Mouse (Mus musculus) cerebellum, postnatal 10 days (tissue): ENCODE data around the gene Sh3glb2.
A peak's percentile ranks its signal among the peaks of the same experiment; 100 is the strongest.

Source experiments
- DNase-seq, 2 experiments: peaks; one replicate each; pipeline ENCODE4 v3.0.0; 2021; ENCODE audit warnings: mixed read lengths in 2 of 2

Gene Sh3glb2

GRCm38 (mm10) chr2:30358533-30359531 lies at the start of gene Sh3glb2:
TSS of gene Sh3glb2 (minus strand) at chr2:30359337.
- peak; percentile 95 to 97 for DNase-seq

- DNase-seq, result peak in 1 of 2 experiments; percentile 52
These were observed 49.4 kb upstream of the Sh3glb2 start for GRCm38 (mm10) chr2:30408452-30409100.

- DNase-seq, result no peak
These were observed 48.6 kb upstream of the Sh3glb2 start for GRCm38 (mm10) chr2:30407778-30408177.

- DNase-seq, result no peak
These were observed 48.1 kb upstream of the Sh3glb2 start for GRCm38 (mm10) chr2:30407221-30407620.

- DNase-seq, result peak; percentile 57 to 63
These were observed 44.7 kb upstream of the Sh3glb2 start for GRCm38 (mm10) chr2:30403870-30404269.

GRCm38 (mm10) chr2:30402843-30403242 lies 43.7 kb upstream of the Sh3glb2 start:
- DNase-seq, result peak; percentile 45 to 58

- DNase-seq, result peak; percentile 74 to 80
These were observed 43.3 kb upstream of the Sh3glb2 start for GRCm38 (mm10) chr2:30402351-30402826.

- DNase-seq, result peak in 1 of 2 experiments; percentile 49
These were observed 42.4 kb upstream of the Sh3glb2 start for GRCm38 (mm10) chr2:30401581-30401980.

GRCm38 (mm10) chr2:30399191-30400171 lies 40.3 kb upstream of the Sh3glb2 start:
- peak; percentile 66 to 75 for DNase-seq

GRCm38 (mm10) chr2:30397986-30398512 lies 38.9 kb upstream of the Sh3glb2 start:
- DNase-seq, result no peak

- DNase-seq, result no peak
These were observed 37.1 kb upstream of the Sh3glb2 start for GRCm38 (mm10) chr2:30396246-30396645.

- no peak for DNase-seq
These were observed 36.6 kb upstream of the Sh3glb2 start for GRCm38 (mm10) chr2:30395757-30396156.

GRCm38 (mm10) chr2:30393370-30393656 lies 34.2 kb upstream of the Sh3glb2 start:
- no peak for DNase-seq

- DNase-seq, result peak; percentile 93 to 94
These were observed 33.6 kb upstream of the Sh3glb2 start for GRCm38 (mm10) chr2:30392577-30393369.

- DNase-seq, result peak; percentile 97 to 98
These were observed 33.0 kb upstream of the Sh3glb2 start, which contains the start of gene Dolpp1 for GRCm38 (mm10) chr2:30392114-30392576. TSS of gene Dolpp1 (plus strand) at chr2:30392254.

- no peak for DNase-seq
These were observed 29.9 kb upstream of the Sh3glb2 start for GRCm38 (mm10) chr2:30389000-30389399.

GRCm38 (mm10) chr2:30386913-30387312 lies 27.8 kb upstream of the Sh3glb2 start:
- no peak for DNase-seq

- no peak for DNase-seq
These were observed 26.5 kb upstream of the Sh3glb2 start for GRCm38 (mm10) chr2:30385591-30385990.

- DNase-seq, result no peak
These were observed 25.7 kb upstream of the Sh3glb2 start for GRCm38 (mm10) chr2:30384814-30385213.

- DNase-seq, result no peak
These were observed 22.2 kb upstream of the Sh3glb2 start for GRCm38 (mm10) chr2:30381377-30381725.
